Mouse (Mus musculus) thymus, postnatal 4 days (tissue): ENCODE results near the gene Hibadh.

Experiments
- DNase-seq: peaks from one replicate; pipeline ENCODE4 v3.0.0; 2021

The Hibadh gene

DNA sequence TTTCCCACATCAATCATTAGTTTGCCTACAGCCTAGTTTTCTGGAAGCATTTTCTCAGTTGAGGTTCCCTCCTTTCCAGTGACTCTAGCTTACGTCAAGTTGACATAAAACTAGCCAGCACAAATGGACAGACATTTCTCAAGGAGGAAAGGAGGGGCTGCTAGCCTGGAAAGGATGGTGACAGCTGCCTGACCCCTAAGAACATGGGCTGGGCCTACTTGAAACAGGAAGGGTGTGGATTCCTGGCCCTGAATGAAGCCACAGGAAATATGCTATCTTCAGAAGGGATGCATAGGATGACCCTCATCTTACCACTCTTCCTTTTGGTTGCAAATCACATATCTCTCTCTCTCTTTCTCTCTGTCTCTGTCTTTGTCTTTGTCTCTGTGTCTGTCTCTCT is 138.7 kb downstream of the Hibadh start:
- no peak for DNase-seq
